19 mouse cellular contexts compared by ENCODE assay signal in the genomic region with DNA sequence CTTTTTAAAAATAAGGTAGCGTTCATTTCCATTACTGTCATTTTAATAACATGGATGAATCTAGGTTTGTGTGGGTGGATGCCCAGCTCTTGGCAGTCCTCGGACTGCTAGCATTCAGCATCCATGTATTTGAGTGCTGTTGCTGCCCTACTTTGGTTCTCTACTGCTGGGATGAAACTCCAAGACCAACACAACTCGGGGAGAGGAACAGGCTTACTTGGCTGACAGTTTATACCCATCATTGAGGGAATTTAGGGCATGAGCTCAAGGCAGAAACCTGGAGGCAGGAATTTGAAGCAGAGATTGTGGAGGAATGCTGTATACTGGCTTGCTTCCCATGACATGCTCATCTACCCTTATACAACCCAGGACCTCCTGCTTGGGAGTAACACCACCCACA. TPM values are rescaled to one million over a fixed set of nuclear protein-coding genes. Genes with fewer than 3 reads are reported as not detected.
"Had no signal": no experiment of that assay in that cellular context is flagged by ENCODE, and none has a peak within 500 bp of the region (broad histone marks: within the 10 kb centered on the region; RNA-seq: fewer than 3 reads in every experiment).

No protein-coding gene starts in this region.

- H3K27ac ChIP-seq: lung, embryonic 15.5 days; macrophage; midbrain, embryonic 13.5 days; midbrain, embryonic 15.5 days; neural tube, embryonic 12.5 days; stomach, embryonic 15.5 days; stomach, postnatal 0 days had no signal

- H3K4me3 ChIP-seq: lung, embryonic 15.5 days; megakaryocyte, embryonic 14.5 days; midbrain, embryonic 13.5 days; midbrain, embryonic 15.5 days; neural tube, embryonic 12.5 days; stomach, embryonic 15.5 days had no signal

- H3K9me3 ChIP-seq: lung, embryonic 15.5 days; megakaryocyte, embryonic 14.5 days; midbrain, embryonic 13.5 days; midbrain, embryonic 15.5 days; neural tube, embryonic 12.5 days; stomach, embryonic 15.5 days had no signal

- H3K4me1 ChIP-seq: lung, embryonic 15.5 days; megakaryocyte, embryonic 14.5 days; midbrain, embryonic 13.5 days; midbrain, embryonic 15.5 days; neural tube, embryonic 12.5 days; stomach, embryonic 15.5 days had no signal

- H3K36me3 ChIP-seq: lung, embryonic 15.5 days; neural tube, embryonic 12.5 days; stomach, embryonic 15.5 days had no signal

- ATAC-seq: liver, postnatal 0 days; lung, postnatal 0 days; midbrain, embryonic 13.5 days; midbrain, embryonic 15.5 days had no signal

- DNase-seq: liver, postnatal 0 days; lung, adult 2 months; lung, postnatal 14 days; lung, postnatal 36 days; right cerebral cortex, postnatal 14 days; thymus, adult 18-20 months; thymus, postnatal 14 days; thymus, postnatal 36 days had no signal

- H3K27me3 ChIP-seq: lung, embryonic 15.5 days; neural tube, embryonic 12.5 days; stomach, embryonic 15.5 days had no signal

RNA-seq across cellular contexts. Expression of a gene that starts 12.6 kb away (rescaled TPM):
- total RNA-seq: megakaryocyte progenitor cell, adult 5-6 weeks; monocyte, adult 5-6 weeks had no signal
